Mouse (Mus musculus) lung, adult 2 months (tissue): ENCODE measurements around the gene Zfp811. TPM values are rescaled to one million over a fixed set of nuclear protein-coding genes. Genes with fewer than 3 reads are reported as not detected.

Experiments used
- DNase-seq: peaks from one replicate; pipeline ENCODE4 v3.0.0; 2022
- H3K4me1 ChIP-seq: fragments of 200-500 bp; 2 replicates; pipeline ENCODE4 v1.6.1; 2011; ENCODE audit warnings: low read length; ENCODE audit not compliant: control insufficient read depth, insufficient read depth
- H3K4me3 ChIP-seq: fragments of 200-500 bp; replicated peaks from 2 replicates; pipeline ENCODE3; 2011; ENCODE audit warnings: low read depth, mild to moderate bottlenecking, control low read depth, low read length; ENCODE audit errors: extremely low read depth
- CTCF ChIP-seq: fragments of 200-500 bp; IDR thresholded peaks from 2 replicates; pipeline ENCODE4 v1.5.1; 2011; ENCODE audit warnings: mild to moderate bottlenecking, low read length, control low read depth; ENCODE audit not compliant: insufficient read depth
- POLR2A ChIP-seq: fragments of 200-500 bp; IDR thresholded peaks from 2 replicates; pipeline ENCODE4 v1.6.1; 2011; ENCODE audit warnings: low read depth, mild to moderate bottlenecking, control low read depth, low read length, borderline replicate concordance; ENCODE audit errors: extremely low read depth
- WGBS: fragments of 180-500 bp; shearing (Covaris S2); methylation state at CpG from one replicate; pipeline ENCODE4 v1.1.7; 2018; 5-methylcytosine and 5-hydroxymethylcytosine counted together
- polyA plus RNA-seq: library from polyadenylated mRNA; depleted of rRNA; stranded (reverse); fragments of >200 nt; gene quantifications from 2 replicates; pipeline ENCODE4 v1.2.3, GENCODE M21; 2012

Zfp811 gene
- polyA plus RNA-seq, 1 experiment = 0.06 TPM

GRCm38 (mm10) chr17:32810648-32811047 is 917 bp upstream of the Zfp811 start:
- no peak for DNase-seq
- TF ChIP-seq POLR2A (no peak), CTCF (no peak)
- no peak overlapping the region for H3K4me3 ChIP-seq
- WGBS = 40% methylated on average over 1 of the region's 1 CpGs
- no peaks in the 10 kb centered on the region; the same call in 1 of the 2 replicates for H3K4me1 ChIP-seq

- Histone ChIP-seq H3K4me1 (no peaks in the 10 kb centered on the region; the same call in 1 of the 2 replicates), H3K4me3 (no peak overlapping the region)
- no peak for DNase-seq
- WGBS = 12% methylated on average over 8 of the region's 8 CpGs
- TF ChIP-seq CTCF (no peak), POLR2A (no peak)
Measured at GRCm38 (mm10) chr17:32808921-32809320, 810 bp downstream of the Zfp811 start.

GRCm38 (mm10) chr17:32789244-32789643 is 20.5 kb downstream of the Zfp811 start:
- WGBS = 78% methylated on average over 8 of the region's 8 CpGs
- TF ChIP-seq CTCF (no peak), POLR2A (no peak)
- Histone ChIP-seq H3K4me1 (peaks cover 20% of the 10 kb centered on the region), H3K4me3 (no peak overlapping the region)
- DNase-seq = no peak

- no peak for TF ChIP-seq CTCF
- WGBS = 8% methylated on average over 9 of the region's 9 CpGs
- no peak for DNase-seq
- Histone ChIP-seq H3K4me3 (peak overlapping the region; percentile 54), H3K4me1 (peaks cover 20% of the 10 kb centered on the region)
Measured at GRCm38 (mm10) chr17:32788576-32788975, 21.2 kb downstream of the Zfp811 start.

GRCm38 (mm10) chr17:32788094-32788559 is 21.6 kb downstream of the Zfp811 start, which contains the start of gene Zfp871:
Zfp871 (minus strand) TSS chr17:32788287.
- WGBS = under 1% methylated on average over 22 of the region's 22 CpGs
- peak; percentile 83 for DNase-seq

GRCm38 (mm10) chr17:32787436-32788093 is 22.2 kb downstream of the Zfp811 start:
- WGBS = 1% methylated on average over 31 of the region's 31 CpGs
- no peak for TF ChIP-seq POLR2A
- TF ChIP-seq CTCF = no peak
- Histone ChIP-seq H3K4me1 (peaks cover 20% of the 10 kb centered on the region), H3K4me3 (peak overlapping the region; percentile 73)
- DNase-seq = no peak

More at GRCm38 (mm10) chr17:32788094-32788559, 21.6 kb downstream of the Zfp811 start, which contains the start of gene Zfp871:
- H3K4me3 ChIP-seq = peak within 1 kb of the TSS; percentile 73
- TF ChIP-seq CTCF = no peak
- peak; percentile 92 for TF ChIP-seq POLR2A
- H3K4me1 ChIP-seq = peaks cover 20% of the 10 kb centered on the region

- no peak for DNase-seq
- H3K4me3 ChIP-seq = peak overlapping the region; percentile 59
- peaks cover 20% of the 10 kb centered on the region for H3K4me1 ChIP-seq
- WGBS = 36% methylated on average over 6 of the region's 6 CpGs
- TF ChIP-seq CTCF (no peak), POLR2A (no peak)
Measured at GRCm38 (mm10) chr17:32786944-32787343, 22.8 kb downstream of the Zfp811 start.

- WGBS = 76% methylated on average over 3 of the region's 3 CpGs
- Histone ChIP-seq H3K4me3 (no peak overlapping the region), H3K4me1 (peaks cover 20% of the 10 kb centered on the region)
- no peak for DNase-seq
- TF ChIP-seq POLR2A = no peak
- no peak for TF ChIP-seq CTCF
Measured at GRCm38 (mm10) chr17:32785656-32786055, 24.1 kb downstream of the Zfp811 start.

- Histone ChIP-seq H3K4me1 (peaks cover 2% of the 10 kb centered on the region), H3K4me3 (no peak overlapping the region)
- DNase-seq = no peak
- TF ChIP-seq POLR2A = no peak
- TF ChIP-seq CTCF = no peak
- WGBS = 92% methylated on average over 3 of the region's 3 CpGs
Measured at GRCm38 (mm10) chr17:32777564-32777963, 32.2 kb downstream of the Zfp811 start.

GRCm38 (mm10) chr17:32771213-32771612 is 38.5 kb downstream of the Zfp811 start:
- no peak for TF ChIP-seq CTCF
- Histone ChIP-seq H3K4me1 (no peaks in the 10 kb centered on the region; the same call in 1 of the 2 replicates), H3K4me3 (no peak overlapping the region)
- WGBS = 63% methylated on average over 1 of the region's 1 CpGs
- no peak for DNase-seq
